Mouse (Mus musculus) midbrain, embryonic 14.5 days (tissue): ENCODE results near the gene Pawr. TPM values are rescaled to one million over a fixed set of nuclear protein-coding genes. Genes with fewer than 3 reads are reported as not detected.

Experiments
- ATAC-seq: fragments of 200-750 bp; cut with Nextera tagmentation; 2 replicates; pipeline ENCODE4 v1.8.0; 2017; ENCODE audit warnings: moderate number of reproducible peaks, moderate library complexity; ENCODE audit not compliant: low FRiP score, low TSS enrichment
- DNase-seq: peaks from one replicate; pipeline ENCODE4 v3.0.0-alpha.2; 2015
- H3K27ac ChIP-seq: fragments of 300-500 bp; sonication (generic); replicated peaks from 2 replicates; pipeline ENCODE4 v1.5.1; 2014; ENCODE audit warnings: mild to moderate bottlenecking, low read depth, low read length, moderate library complexity
- H3K27me3 ChIP-seq: fragments of 300-500 bp; sonication (generic); 2 replicates; pipeline ENCODE4 v1.6.1; 2014; ENCODE audit warnings: low read length, control low read depth, mixed read lengths; ENCODE audit not compliant: control insufficient read depth, insufficient read depth
- H3K36me3 ChIP-seq: fragments of 300-500 bp; sonication (generic); 2 replicates; pipeline ENCODE4 v1.6.1; 2014; ENCODE audit warnings: low read length, control low read depth; ENCODE audit not compliant: control insufficient read depth, insufficient read depth
- H3K4me1 ChIP-seq: fragments of 300-500 bp; sonication (generic); 2 replicates; pipeline ENCODE4 v1.6.1; 2014; ENCODE audit warnings: mild to moderate bottlenecking, antibody characterized with exemption, low read length, control low read depth; ENCODE audit not compliant: control insufficient read depth, insufficient read depth
- H3K4me2 ChIP-seq: fragments of 300-500 bp; sonication (generic); 2 replicates; pipeline ENCODE4 v1.6.1; 2014; ENCODE audit warnings: mild to moderate bottlenecking, low read length, moderate library complexity
- H3K4me3 ChIP-seq: fragments of 300-500 bp; sonication (generic); replicated peaks from 2 replicates; pipeline ENCODE4 v1.5.1; 2014; ENCODE audit warnings: low read depth, low read length
- H3K9ac ChIP-seq: fragments of 300-500 bp; sonication (generic); replicated peaks from 2 replicates; pipeline ENCODE4 v1.6.1; 2014; ENCODE audit warnings: mild to moderate bottlenecking, low read length, moderate library complexity
- H3K9me3 ChIP-seq: fragments of 300-500 bp; sonication (generic); 2 replicates; pipeline ENCODE4 v1.6.1; 2016; ENCODE audit warnings: low read length, control low read depth, mixed read lengths; ENCODE audit not compliant: control insufficient read depth
- WGBS: fragments of 180-500 bp; shearing (Covaris S2); extraction: QIAGEN DNeasy Blood & Tissue Kit; methylation state at CpG from one replicate; pipeline ENCODE4 v1.1.7; 2014; 5-methylcytosine and 5-hydroxymethylcytosine counted together
- polyA plus RNA-seq: library from polyadenylated mRNA; unstranded; fragments of >200 nt; fragmentation: Nextera tagmentation; extraction: Ambion mirVana; gene quantifications from 2 replicates; pipeline ENCODE4 v1.2.1, GENCODE M21; 2014

Gene Pawr
- polyA plus RNA-seq: 2.2 and 2.7 TPM in 2 replicates

DNA sequence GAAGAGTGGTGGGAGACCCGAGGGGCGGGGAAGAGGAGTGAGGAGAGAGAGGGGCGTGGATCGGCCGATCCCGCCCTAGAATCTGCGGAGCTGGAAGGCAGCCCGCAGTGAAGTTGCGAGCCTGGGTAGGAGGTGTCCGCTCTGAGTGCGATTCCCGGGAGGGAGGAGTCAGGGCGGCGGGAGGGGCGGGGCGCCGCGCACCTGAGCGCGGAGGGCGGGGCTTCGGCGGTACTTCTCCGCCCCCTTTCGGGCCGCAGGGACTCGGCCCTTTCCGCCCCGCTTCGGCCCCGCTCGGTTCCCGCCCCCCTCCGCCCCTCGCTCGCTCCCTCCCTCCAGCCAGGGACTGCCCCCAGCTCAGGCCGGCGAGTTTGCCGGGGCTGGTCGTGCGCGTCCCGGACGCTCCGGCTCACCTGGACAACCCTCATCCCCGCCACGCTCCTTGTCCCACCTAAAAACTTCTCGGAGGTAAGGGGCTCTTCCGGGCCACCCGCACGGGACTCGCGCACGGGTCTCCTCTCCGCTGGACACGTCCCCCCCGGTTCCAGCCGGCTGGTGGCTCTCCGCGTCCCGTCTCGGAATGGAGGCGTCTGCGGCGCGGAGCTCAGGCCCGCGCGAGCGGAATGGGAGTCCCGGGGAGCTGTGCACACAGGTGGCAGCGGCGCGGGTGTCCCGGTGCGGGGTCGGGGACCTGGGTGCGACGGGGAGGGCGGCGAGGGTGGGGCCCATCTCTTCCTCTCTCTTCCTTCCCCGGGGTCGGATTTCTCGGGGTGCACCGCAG is at the start of gene Pawr:
TSS of gene Pawr (plus strand) at position 338 of the 778 bp plus-strand sequence.
- ATAC-seq (peak; percentile 86), DNase-seq (peak; percentile 76)
- peak within 1 kb of the TSS; percentile 37; the same call in 1 of the 2 replicates for H3K27ac ChIP-seq
- under 1% methylated on average over 74 of the region's 85 CpGs for WGBS
- no peaks in the 10 kb centered on the region for H3K36me3 ChIP-seq
- H3K9ac ChIP-seq: peak within 1 kb of the TSS; percentile 56
- no peaks in the 10 kb centered on the region for H3K9me3 ChIP-seq
- peak within 1 kb of the TSS; percentile 72 for H3K4me3 ChIP-seq
- peak within 1 kb of the TSS; percentile 98 for H3K4me2 ChIP-seq
- peaks cover 13% of the 10 kb centered on the region; the same call in 1 of the 2 replicates for H3K27me3 ChIP-seq
- H3K4me1 ChIP-seq: 0 out of 2 replicates have a peak, but pooled peaks cover 4% of the 10 kb centered on the region

- 96% methylated on average over 6 of the region's 6 CpGs for WGBS
- no peak overlapping the region for H3K4me3 ChIP-seq
- H3K4me2 ChIP-seq: no peak overlapping the region
- peaks cover 28% of the 10 kb centered on the region for H3K36me3 ChIP-seq
- no peaks in the 10 kb centered on the region for H3K27me3 ChIP-seq
- H3K4me1 ChIP-seq: 0 out of 2 replicates have a peak, but pooled peaks cover 4% of the 10 kb centered on the region
- H3K9ac ChIP-seq: no peak overlapping the region
- ATAC-seq (no peak), DNase-seq (no peak)
- no peak overlapping the region for H3K27ac ChIP-seq
- H3K9me3 ChIP-seq: no peaks in the 10 kb centered on the region
Observed at GRCm38 (mm10) chr10:108282351-108282750, 49.6 kb upstream of the Pawr start.

GRCm38 (mm10) chr10:108283418-108283817 is 48.5 kb upstream of the Pawr start:
- DNase-seq (no peak), ATAC-seq (no peak)
- Histone ChIP-seq H3K27me3 (no peaks in the 10 kb centered on the region), H3K27ac (no peak overlapping the region), H3K4me2 (no peak overlapping the region), H3K4me1 (0 out of 2 replicates have a peak, but pooled peaks cover 4% of the 10 kb centered on the region), H3K4me3 (no peak overlapping the region), H3K9me3 (no peaks in the 10 kb centered on the region), H3K36me3 (peaks cover 18% of the 10 kb centered on the region), H3K9ac (no peak overlapping the region)
- 93% methylated on average over 2 of the region's 2 CpGs for WGBS

- Histone ChIP-seq H3K9ac (no peak overlapping the region), H3K9me3 (no peaks in the 10 kb centered on the region), H3K4me2 (no peak overlapping the region), H3K36me3 (peaks cover 18% of the 10 kb centered on the region), H3K4me3 (no peak overlapping the region), H3K27ac (no peak overlapping the region), H3K4me1 (0 out of 2 replicates have a peak, but pooled peaks cover 4% of the 10 kb centered on the region), H3K27me3 (no peaks in the 10 kb centered on the region)
- WGBS: 90% methylated on average over 4 of the region's 4 CpGs
- no peak for DNase-seq
- no peak for ATAC-seq
Observed at GRCm38 (mm10) chr10:108283837-108284236, 48.1 kb upstream of the Pawr start.

DNA sequence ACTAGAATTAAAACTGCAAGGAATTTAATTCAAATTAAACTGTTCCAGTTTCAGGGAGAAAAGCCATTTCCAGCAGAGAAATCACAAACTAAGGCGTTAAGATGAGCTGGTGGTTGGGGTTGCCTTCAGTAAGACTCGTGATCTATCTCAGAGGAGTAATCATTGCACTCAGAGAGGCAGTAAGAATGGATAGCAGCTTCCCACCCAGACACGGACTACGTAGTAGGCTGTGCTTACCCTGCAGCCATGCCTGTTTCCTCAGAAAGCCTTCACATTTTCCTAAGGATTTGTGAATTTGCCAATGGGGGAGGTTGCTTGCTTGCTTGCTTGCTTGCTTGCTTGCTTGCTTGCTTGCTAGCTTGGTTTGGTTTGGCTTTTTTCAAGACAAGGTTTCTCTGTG is 47.5 kb upstream of the Pawr start:
- Histone ChIP-seq H3K27me3 (no peaks in the 10 kb centered on the region), H3K36me3 (peaks cover 18% of the 10 kb centered on the region), H3K4me1 (0 out of 2 replicates have a peak, but pooled peaks cover 4% of the 10 kb centered on the region), H3K4me3 (no peak overlapping the region), H3K9ac (no peak overlapping the region), H3K9me3 (no peaks in the 10 kb centered on the region), H3K27ac (no peak overlapping the region), H3K4me2 (no peak overlapping the region)
- DNase-seq (no peak), ATAC-seq (no peak)
- 86% methylated on average over 4 of the region's 4 CpGs for WGBS

- peaks cover 13% of the 10 kb centered on the region for H3K36me3 ChIP-seq
- WGBS: 80% methylated on average over 5 of the region's 5 CpGs
- H3K4me3 ChIP-seq: no peak overlapping the region
- H3K27me3 ChIP-seq: no peaks in the 10 kb centered on the region
- no peak overlapping the region for H3K27ac ChIP-seq
- H3K4me1 ChIP-seq: 0 out of 2 replicates have a peak, but pooled peaks cover 4% of the 10 kb centered on the region
- H3K4me2 ChIP-seq: no peak overlapping the region
- no peaks in the 10 kb centered on the region for H3K9me3 ChIP-seq
- DNase-seq (peak; percentile 28), ATAC-seq (0 out of 2 replicates have a peak, but pooled peaks have one; percentile 38)
- no peak overlapping the region for H3K9ac ChIP-seq
Observed at GRCm38 (mm10) chr10:108284977-108285376, 46.9 kb upstream of the Pawr start.

GRCm38 (mm10) chr10:108286658-108287437 is 45.1 kb upstream of the Pawr start:
- H3K4me2 ChIP-seq: no peak overlapping the region
- WGBS: 67% methylated on average over 11 of the region's 11 CpGs
- H3K27ac ChIP-seq: no peak overlapping the region

GRCm38 (mm10) chr10:108287438-108287801 is 44.5 kb upstream of the Pawr start:
- no peak overlapping the region for H3K4me2 ChIP-seq
- no peak overlapping the region for H3K27ac ChIP-seq
- no peak for ATAC-seq
- no peak for DNase-seq
- no peaks in the 10 kb centered on the region for H3K27me3 ChIP-seq
- H3K4me3 ChIP-seq: no peak overlapping the region
- no peaks in the 10 kb centered on the region for H3K36me3 ChIP-seq
- H3K4me1 ChIP-seq: 0 out of 2 replicates have a peak, but pooled peaks cover 4% of the 10 kb centered on the region
- WGBS: 82% methylated on average over 4 of the region's 4 CpGs
- H3K9ac ChIP-seq: no peak overlapping the region
- no peaks in the 10 kb centered on the region for H3K9me3 ChIP-seq

More at GRCm38 (mm10) chr10:108286658-108287437, 45.1 kb upstream of the Pawr start:
- H3K36me3 ChIP-seq: peaks cover 3% of the 10 kb centered on the region; the same call in 1 of the 2 replicates
- ATAC-seq (no peak), DNase-seq (no peak)
- H3K9ac ChIP-seq: no peak overlapping the region
- no peaks in the 10 kb centered on the region for H3K27me3 ChIP-seq
- H3K4me1 ChIP-seq: 0 out of 2 replicates have a peak, but pooled peaks cover 4% of the 10 kb centered on the region
- H3K9me3 ChIP-seq: no peaks in the 10 kb centered on the region
- H3K4me3 ChIP-seq: no peak overlapping the region
